Mouse (Mus musculus): ENCODE measurements around the gene Cmya5.

Gene Cmya5

GRCm38 (mm10) chr13:93060437-93060836, 84.1 kb downstream of the Cmya5 start:
- no peak for DNase-seq

GRCm38 (mm10) chr13:93058551-93059011, 85.9 kb downstream of the Cmya5 start:
- peak; percentile 56 for DNase-seq

- DNase-seq, result peak; percentile 27
Measured at GRCm38 (mm10) chr13:93057492-93058260, 86.8 kb downstream of the Cmya5 start.

GRCm38 (mm10) chr13:93056091-93056490, 88.4 kb downstream of the Cmya5 start:
- no peak for DNase-seq

- no peak for DNase-seq
Measured at GRCm38 (mm10) chr13:93051483-93051882, 93.0 kb downstream of the Cmya5 start.

- DNase-seq, result no peak
Measured at GRCm38 (mm10) chr13:93041021-93041420, 103.5 kb downstream of the Cmya5 start.

- DNase-seq, result no peak
Measured at GRCm38 (mm10) chr13:93036218-93036617, 108.3 kb downstream of the Cmya5 start.

- no peak for DNase-seq
Measured at GRCm38 (mm10) chr13:93029337-93029736, 115.2 kb downstream of the Cmya5 start.

GRCm38 (mm10) chr13:93024837-93025236, 119.7 kb downstream of the Cmya5 start:
- DNase-seq, result no peak

GRCm38 (mm10) chr13:93022158-93022557, 122.4 kb downstream of the Cmya5 start:
- DNase-seq, result no peak

- no peak for DNase-seq
Measured at GRCm38 (mm10) chr13:93012952-93013351, 131.6 kb downstream of the Cmya5 start.

GRCm38 (mm10) chr13:93011315-93011714, 133.2 kb downstream of the Cmya5 start:
- no peak for DNase-seq

GRCm38 (mm10) chr13:93010524-93010923, 134.0 kb downstream of the Cmya5 start:
- DNase-seq, result peak; percentile 62

GRCm38 (mm10) chr13:93007078-93007477, 137.4 kb downstream of the Cmya5 start:
- DNase-seq, result no peak

- no peak for DNase-seq
Measured at GRCm38 (mm10) chr13:93006347-93006746, 138.2 kb downstream of the Cmya5 start.

GRCm38 (mm10) chr13:93004003-93004402, 140.5 kb downstream of the Cmya5 start:
- DNase-seq, result no peak

GRCm38 (mm10) chr13:93002456-93002855, 142.1 kb downstream of the Cmya5 start:
- DNase-seq, result no peak

GRCm38 (mm10) chr13:93000640-93001351, 143.7 kb downstream of the Cmya5 start:
- peak; percentile 68 for DNase-seq

- peak; percentile 76 for DNase-seq
Measured at GRCm38 (mm10) chr13:92999860-93000259, 144.7 kb downstream of the Cmya5 start.

GRCm38 (mm10) chr13:92994743-92995142, 149.8 kb downstream of the Cmya5 start:
- no peak for DNase-seq

- DNase-seq, result no peak
Measured at GRCm38 (mm10) chr13:92992823-92993222, 151.7 kb downstream of the Cmya5 start.
